Mouse (Mus musculus): ENCODE results near the gene Anxa1. TPM values are rescaled to one million over a fixed set of nuclear protein-coding genes. Genes with fewer than 3 reads are reported as not detected.

The Anxa1 gene
- polyA plus RNA-seq, 1 experiment: 594 TPM

- Histone ChIP-seq H3K4me3 (ENCODE audit: insufficient read depth, low read length) (no peak overlapping the region), H3K27ac (ENCODE audit: insufficient read depth, low read depth, low read length) (no peak overlapping the region), H3K4me1 (ENCODE audit: control insufficient read depth, insufficient read depth, low read length) (peaks cover 3% of the 10 kb centered on the region)
- no peak for TF ChIP-seq POLR2A (IDR thresholded peaks at IDR 0.05; ENCODE audit: borderline replicate concordance, low read depth, low read length)
- TF ChIP-seq CTCF (IDR thresholded peaks at IDR 0.05; ENCODE audit: low read depth, low read length): no peak
Measured at GRCm38 (mm10) chr19:20358679-20359078, 32.1 kb downstream of the Anxa1 start.

GRCm38 (mm10) chr19:20345317-20345917 lies 45.3 kb downstream of the Anxa1 start:
- no peak for TF ChIP-seq POLR2A (IDR thresholded peaks at IDR 0.05; ENCODE audit: borderline replicate concordance, low read depth, low read length)
- TF ChIP-seq CTCF (IDR thresholded peaks at IDR 0.05; ENCODE audit: low read depth, low read length): peak; percentile 91
- no peaks in the 10 kb centered on the region for H3K4me1 ChIP-seq (ENCODE audit: control insufficient read depth, insufficient read depth, low read length)
- H3K4me3 ChIP-seq (ENCODE audit: insufficient read depth, low read length): no peak overlapping the region
- H3K27ac ChIP-seq (ENCODE audit: insufficient read depth, low read depth, low read length): no peak overlapping the region

- Histone ChIP-seq H3K4me3 (ENCODE audit: insufficient read depth, low read length) (no peak overlapping the region), H3K4me1 (ENCODE audit: control insufficient read depth, insufficient read depth, low read length) (no peaks in the 10 kb centered on the region), H3K27ac (ENCODE audit: insufficient read depth, low read depth, low read length) (no peak overlapping the region)
- no peak for TF ChIP-seq POLR2A (IDR thresholded peaks at IDR 0.05; ENCODE audit: borderline replicate concordance, low read depth, low read length)
- TF ChIP-seq CTCF (IDR thresholded peaks at IDR 0.05; ENCODE audit: low read depth, low read length): peak; percentile 28; the same call in 1 of the 2 replicates
Measured at GRCm38 (mm10) chr19:20344511-20345316, 46.0 kb downstream of the Anxa1 start.

- Histone ChIP-seq H3K4me3 (ENCODE audit: insufficient read depth, low read length) (no peak overlapping the region), H3K27ac (ENCODE audit: insufficient read depth, low read depth, low read length) (no peak overlapping the region), H3K4me1 (ENCODE audit: control insufficient read depth, insufficient read depth, low read length) (no peaks in the 10 kb centered on the region)
- no peak for TF ChIP-seq CTCF (IDR thresholded peaks at IDR 0.05; ENCODE audit: low read depth, low read length)
- no peak for TF ChIP-seq POLR2A (IDR thresholded peaks at IDR 0.05; ENCODE audit: borderline replicate concordance, low read depth, low read length)
Measured at GRCm38 (mm10) chr19:20344052-20344451, 46.7 kb downstream of the Anxa1 start.

Other genes with a start within 250 kb of the Anxa1 start
- not detected in 2 replicates for gene Aldh1a1, start 101.8 kb upstream of the Anxa1 start, polyA plus RNA-seq (2012; ENCODE audit: insufficient read depth, insufficient read length, missing spikeins)